Mouse (Mus musculus) embryonic facial prominence, embryonic 10.5 days (tissue): ENCODE measurements around the gene E2f6. TPM values are rescaled to one million over a fixed set of nuclear protein-coding genes. Genes with fewer than 3 reads are reported as not detected.

Experiments
- DNase-seq: peaks from one replicate; pipeline ENCODE4 v3.0.0-alpha.2; 2017; ENCODE audit warnings: low spot score
- H3K27ac ChIP-seq: fragments of 300-500 bp; sonication (generic); replicated peaks from 2 replicates; pipeline ENCODE4 v1.5.1; 2016; ENCODE audit warnings: mild to moderate bottlenecking
- H3K27me3 ChIP-seq: fragments of 300-500 bp; sonication (generic); replicated peaks from 2 replicates; pipeline ENCODE4 v1.6.1; 2016; ENCODE audit warnings: low read depth, mild to moderate bottlenecking; ENCODE audit not compliant: poor library complexity, severe bottlenecking
- H3K36me3 ChIP-seq: fragments of 300-500 bp; sonication (generic); replicated peaks from 2 replicates; pipeline ENCODE4 v1.6.1; 2016; ENCODE audit warnings: mild to moderate bottlenecking, moderate library complexity
- H3K4me1 ChIP-seq: fragments of 300-500 bp; sonication (generic); 2 replicates; pipeline ENCODE4 v1.6.1; 2016
- H3K4me3 ChIP-seq: fragments of 300-500 bp; sonication (generic); 2 replicates; pipeline ENCODE4 v1.5.1; 2016; ENCODE audit warnings: mild to moderate bottlenecking, moderate library complexity
- H3K9me3 ChIP-seq: fragments of 300-500 bp; sonication (generic); 2 replicates; pipeline ENCODE4 v1.6.1; 2016; ENCODE audit warnings: mild to moderate bottlenecking
- WGBS: fragments of 180-500 bp; shearing (Covaris S2); methylation state at CpG from one replicate; pipeline ENCODE4 v1.1.7; 2016; 5-methylcytosine and 5-hydroxymethylcytosine counted together
- microRNA-seq: library from miRNA; unstranded; fragments of <30 nt; microRNA quantifications from one replicate; pipeline ENCODE4, GENCODE M21; 2017
- polyA plus RNA-seq: library from polyadenylated mRNA; unstranded; fragments of >200 nt; fragmentation: Nextera tagmentation; extraction: Ambion mirVana; gene quantifications from 2 replicates; pipeline ENCODE4 v1.2.1, GENCODE M21; 2016

The E2f6 gene
- polyA plus RNA-seq, 1 experiment from 2014 or later: 64.2 TPM

DNA sequence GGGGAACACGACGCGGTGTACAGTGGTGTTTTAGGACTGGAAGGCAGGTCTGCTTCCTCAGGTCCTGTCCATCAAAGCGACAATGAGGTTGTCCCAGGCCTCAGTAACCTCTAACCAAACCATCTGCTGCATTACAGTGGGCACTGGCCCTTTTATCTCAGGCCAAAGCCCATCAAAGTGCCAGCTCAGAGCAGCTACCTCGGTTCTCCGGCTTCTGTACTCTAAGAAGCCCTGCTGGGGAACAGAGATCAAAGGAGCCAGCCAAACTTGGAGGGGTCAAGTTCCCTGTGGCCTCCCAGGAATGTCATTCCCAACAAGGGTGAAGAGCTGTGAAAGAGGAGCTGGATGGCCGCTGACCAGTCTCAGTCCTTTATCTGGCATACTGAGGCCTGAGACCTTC is 72.3 kb downstream of the E2f6 start:
- WGBS: 66% methylated on average over 7 of the region's 7 CpGs
- peaks cover 4% of the 10 kb centered on the region for H3K4me1 ChIP-seq
- no peaks in the 10 kb centered on the region for H3K27me3 ChIP-seq
- H3K27ac ChIP-seq: no peak overlapping the region; the same call in 1 of the 2 replicates
- H3K4me3 ChIP-seq: no peak overlapping the region
- no peaks in the 10 kb centered on the region for H3K9me3 ChIP-seq
- no peaks in the 10 kb centered on the region for H3K36me3 ChIP-seq
- no peak for DNase-seq

DNA sequence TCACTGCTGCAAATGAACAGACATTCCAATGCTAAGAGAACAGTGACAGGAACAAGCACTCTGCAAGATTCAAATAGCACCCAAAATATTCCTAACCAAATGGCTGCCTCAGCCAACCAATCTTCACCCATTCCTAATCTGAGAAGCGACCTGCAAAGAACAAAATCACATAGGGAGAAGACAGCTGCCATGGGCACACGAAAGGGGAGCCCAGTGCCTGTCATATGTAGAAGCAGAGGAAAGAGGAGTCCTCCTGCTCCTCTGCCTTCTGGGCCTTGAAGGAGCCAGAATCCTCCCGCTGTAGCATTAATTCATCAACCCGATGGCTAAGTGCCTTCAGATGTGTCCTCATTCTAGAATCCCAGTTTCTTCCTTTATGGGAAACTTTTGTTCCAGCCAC is 73.8 kb downstream of the E2f6 start:
- H3K36me3 ChIP-seq: no peaks in the 10 kb centered on the region
- no peak for DNase-seq
- no peaks in the 10 kb centered on the region for H3K27me3 ChIP-seq
- H3K4me1 ChIP-seq: peaks cover 4% of the 10 kb centered on the region
- H3K27ac ChIP-seq: no peak overlapping the region
- WGBS: 92% methylated on average over 4 of the region's 4 CpGs
- H3K4me3 ChIP-seq: no peak overlapping the region
- H3K9me3 ChIP-seq: no peaks in the 10 kb centered on the region

DNA sequence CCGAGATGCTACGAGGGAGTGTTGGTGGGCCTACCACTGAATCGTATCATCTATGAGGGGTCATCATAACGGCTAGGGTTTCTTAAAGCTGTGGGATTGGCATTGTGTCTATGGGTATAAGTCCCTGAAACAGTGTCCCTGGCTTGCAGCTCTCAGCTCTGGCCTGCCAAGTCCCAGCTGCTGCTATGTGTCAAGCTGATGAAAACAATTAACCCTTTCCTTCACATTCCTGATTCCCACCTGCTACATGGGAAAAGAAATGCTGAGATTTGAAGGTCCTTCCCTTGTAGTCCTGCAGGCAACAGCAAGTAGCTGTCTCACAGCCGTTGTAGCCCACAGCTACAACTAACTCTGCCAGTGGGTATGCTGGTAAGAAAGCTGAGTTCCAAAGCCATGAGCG is 75.6 kb downstream of the E2f6 start:
- H3K4me1 ChIP-seq: peaks cover 4% of the 10 kb centered on the region
- no peak overlapping the region for H3K4me3 ChIP-seq
- no peak for DNase-seq
- H3K27me3 ChIP-seq: no peaks in the 10 kb centered on the region
- no peak overlapping the region for H3K27ac ChIP-seq
- whole genome bisulfite sequencing: 94% methylated on average over 6 of the region's 6 CpGs
- no peaks in the 10 kb centered on the region for H3K9me3 ChIP-seq
- H3K36me3 ChIP-seq: no peaks in the 10 kb centered on the region

Small RNAs within 50 kb of the gene (microRNA-seq; reads per million reads assigned to microRNA genes)
- gene Gm44305: not detected

Other genes starting within 250 kb of the E2f6 start
- gene Lpin1, start 200.0 kb upstream of the E2f6 start, polyA plus RNA-seq: 6.2 and 6.7 TPM in 2 replicates
- not detected in 2 replicates for gene Ntsr2, start 157.6 kb upstream of the E2f6 start, polyA plus RNA-seq
- 17.2 and 23.6 TPM in 2 replicates for gene Greb1, start 10.1 kb upstream of the E2f6 start, polyA plus RNA-seq
- gene Rock2, start 83.9 kb downstream of the E2f6 start, polyA plus RNA-seq: 12.7 and 13.1 TPM in 2 replicates
- 5.0 and 5.5 TPM in 2 replicates for gene Pqlc3, start 189.4 kb downstream of the E2f6 start, polyA plus RNA-seq
- 1.4 and 1.5 TPM in 2 replicates for gene 2410004P03Rik, start 200.8 kb downstream of the E2f6 start, polyA plus RNA-seq